ENCODE assay signal across 9 mouse cellular contexts in the genomic region with DNA sequence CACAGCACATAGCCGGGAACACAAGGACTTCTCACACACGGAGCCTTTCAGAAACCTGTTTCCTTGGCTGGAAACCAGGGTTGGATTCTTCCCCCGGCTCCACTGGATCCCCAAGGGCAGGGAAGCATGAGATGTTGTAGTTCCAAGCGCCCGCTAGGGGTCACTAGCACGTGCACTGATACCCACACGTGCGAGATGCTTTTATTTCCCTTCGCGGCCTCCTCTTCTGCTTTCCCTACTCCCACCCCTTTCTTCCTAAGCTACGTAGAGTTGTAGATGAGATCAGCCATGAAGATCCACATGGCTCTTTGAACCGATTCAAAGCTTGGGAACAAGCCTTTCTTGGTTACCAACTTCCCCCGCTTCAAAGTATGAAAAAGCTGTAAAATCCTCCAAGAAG. TPM values are rescaled to one million over a fixed set of nuclear protein-coding genes. Genes with fewer than 3 reads are reported as not detected.
DNase-seq lines count a peak whose midpoint lies in the region; TF ChIP-seq lines count a peak whose summit lies in the region.
"Had no signal": no experiment of that assay in that cellular context is flagged by ENCODE, and none has a peak within 500 bp of the region (broad histone marks: within the 10 kb centered on the region; RNA-seq: fewer than 3 reads in every experiment).

No protein-coding gene starts in this region.

- H3K36me3 ChIP-seq in thymus, adult 2 months (ENCODE audit: control insufficient read depth, insufficient read depth, low read length) = no peaks in the 10 kb centered on the region

- H3K4me3 ChIP-seq in thymus, adult 2 months (ENCODE audit: control insufficient read depth, insufficient read depth, low read length) = no peak overlapping the region
- H3K4me3 ChIP-seq: limb, embryonic 13.5 days had no signal

- intact Hi-C loops in left cerebral cortex, postnatal 4 days (cut with DNase I) = no loop called here

- no peaks in the 10 kb centered on the region for H3K27me3 ChIP-seq in thymus, adult 2 months (ENCODE audit: control insufficient read depth, insufficient read depth, low read length)

- TF ChIP-seq POLR2A in thymus, adult 2 months (IDR thresholded peaks at IDR 0.05; ENCODE audit: control insufficient read depth, extremely low read depth, insufficient read depth, low read length, poor library complexity) = no peak

- peaks cover 3% of the 10 kb centered on the region; the same call in 1 of the 2 replicates for H3K4me1 ChIP-seq in thymus, adult 2 months (replicated peaks; ENCODE audit: control insufficient read depth, insufficient read depth, low read length)

- H3K27ac ChIP-seq in thymus, adult 2 months (ENCODE audit: control insufficient read depth, insufficient read depth, low read length) = no peak overlapping the region
- H3K27ac ChIP-seq: limb, embryonic 13.5 days had no signal

- DNase-seq in thymus, adult 2 months = peak; percentile 53
- no peak for DNase-seq in thymus, adult 18-20 months
- DNase-seq in adrenal gland, adult 2 months = peak; percentile 52
- peak; percentile 72 for DNase-seq in embryo, embryonic 10 days (ENCODE audit: low spot score)
- DNase-seq in heart, postnatal 4 days = peak; percentile 77
- DNase-seq in left cerebral cortex, postnatal 4 days = peak; percentile 78
- peak; percentile 42 to 57 for DNase-seq in right cerebral cortex, adult 2 months (ENCODE audit: low spot score in 2 of 2)

- WGBS in thymus, adult 2 months = 10% methylated on average over 13 of the region's 13 CpGs

- peak; percentile 84; the same call in 1 of the 2 replicates for TF ChIP-seq CTCF in thymus, adult 2 months (IDR thresholded peaks at IDR 0.05; ENCODE audit: borderline replicate concordance, control insufficient read depth, extremely low read depth, insufficient read depth, low read length, poor library complexity)

RNA-seq across cellular contexts. Expression of gene Tbata, which starts 40.0 kb away (rescaled TPM):
- 975 and 1,293 TPM in 2 replicates for polyA plus RNA-seq in thymus, adult 2 months (2012; rRNA removed)
- not detected for total RNA-seq in adrenal gland, adult 2 months (2021)
- not detected in 2 replicates for polyA plus RNA-seq in adrenal gland, adult 2 months (2012; rRNA removed)
- not detected for total RNA-seq in heart, postnatal 4 days (2021)
- under 1 TPM; 0.54 to 0.56 TPM for total RNA-seq in left cerebral cortex, postnatal 4 days (2021)
- polyA plus RNA-seq: limb, embryonic 13.5 days; stomach, embryonic 16.5 days had no signal

Comparison
In these comparisons a context has a peak if more than half of its experiments do, and no peak if none do; other contexts are left out.
1. DNase-seq: peak in thymus, adult 2 months (single experiment), adrenal gland, adult 2 months (single experiment), embryo, embryonic 10 days (single experiment), heart, postnatal 4 days (single experiment), left cerebral cortex, postnatal 4 days (single experiment) and right cerebral cortex, adult 2 months (2 of 2); none in thymus, adult 18-20 months (0 of 2).